Mouse (Mus musculus) embryo, embryonic 9.5 days (tissue): ENCODE measurements at regions not wholly inside any gene's neighbourhood (a gene's known extent, or its start where the extent isn't known, plus 50 kb on each side); places are given as distances from the start of the nearest gene placed in this dataset.

Experiments used
- DNase-seq: peaks from one replicate; pipeline ENCODE4 v3.0.0-alpha.2; 2017; ENCODE audit errors: extremely low spot score

GRCm38 (mm10) chr14:80244640-80245302, 260.9 kb downstream of the Olfm4 start:
- DNase-seq, result no peak

GRCm38 (mm10) chr14:80247575-80247974, 263.7 kb downstream of the Olfm4 start:
- DNase-seq, result no peak

GRCm38 (mm10) chr14:80249882-80250281, 266.0 kb downstream of the Olfm4 start:
- no peak for DNase-seq

- peak; percentile 10 for DNase-seq
Measured at GRCm38 (mm10) chr14:80257086-80257485, 273.2 kb downstream of the Olfm4 start.

- DNase-seq, result no peak
Measured at GRCm38 (mm10) chr14:80263173-80263572, 279.3 kb downstream of the Olfm4 start.

GRCm38 (mm10) chr14:80265081-80265480, 281.2 kb downstream of the Olfm4 start:
- no peak for DNase-seq

GRCm38 (mm10) chr14:80269179-80269951, 285.5 kb downstream of the Olfm4 start:
- DNase-seq, result peak; percentile 72

GRCm38 (mm10) chr14:80270063-80270462, 286.2 kb downstream of the Olfm4 start:
- DNase-seq, result no peak

GRCm38 (mm10) chr14:80280188-80280587, 296.3 kb downstream of the Olfm4 start:
- DNase-seq, result no peak

GRCm38 (mm10) chr14:80283726-80284125, 299.8 kb downstream of the Olfm4 start:
- DNase-seq, result no peak

- no peak for DNase-seq
Measured at GRCm38 (mm10) chr14:80291360-80291759, 307.5 kb downstream of the Olfm4 start.

GRCm38 (mm10) chr14:80293378-80293777, 309.5 kb downstream of the Olfm4 start:
- no peak for DNase-seq

- peak; percentile 70 for DNase-seq
Measured at GRCm38 (mm10) chr14:80329651-80330050, 345.8 kb downstream of the Olfm4 start.

GRCm38 (mm10) chr14:80362024-80362622, 378.2 kb downstream of the Olfm4 start:
- DNase-seq, result no peak

- no peak for DNase-seq
Measured at GRCm38 (mm10) chr14:80369448-80370153, 385.7 kb downstream of the Olfm4 start.

- no peak for DNase-seq
Measured at GRCm38 (mm10) chr14:80374290-80374689, 390.4 kb downstream of the Olfm4 start.

GRCm38 (mm10) chr14:80377064-80377463, 393.2 kb downstream of the Olfm4 start:
- DNase-seq, result no peak

GRCm38 (mm10) chr14:80391418-80391817, 407.5 kb downstream of the Olfm4 start:
- no peak for DNase-seq

GRCm38 (mm10) chr14:80408317-80408716, 424.4 kb downstream of the Olfm4 start:
- DNase-seq, result no peak

- DNase-seq, result no peak
Measured at GRCm38 (mm10) chr14:80418810-80419325, 435.0 kb downstream of the Olfm4 start.

- no peak for DNase-seq
Measured at GRCm38 (mm10) chr14:80443820-80444219, 459.9 kb downstream of the Olfm4 start.

GRCm38 (mm10) chr14:80471470-80471869, 487.6 kb downstream of the Olfm4 start:
- no peak for DNase-seq
